Mouse (Mus musculus): ENCODE measurements around the gene Gm765.

DNA sequence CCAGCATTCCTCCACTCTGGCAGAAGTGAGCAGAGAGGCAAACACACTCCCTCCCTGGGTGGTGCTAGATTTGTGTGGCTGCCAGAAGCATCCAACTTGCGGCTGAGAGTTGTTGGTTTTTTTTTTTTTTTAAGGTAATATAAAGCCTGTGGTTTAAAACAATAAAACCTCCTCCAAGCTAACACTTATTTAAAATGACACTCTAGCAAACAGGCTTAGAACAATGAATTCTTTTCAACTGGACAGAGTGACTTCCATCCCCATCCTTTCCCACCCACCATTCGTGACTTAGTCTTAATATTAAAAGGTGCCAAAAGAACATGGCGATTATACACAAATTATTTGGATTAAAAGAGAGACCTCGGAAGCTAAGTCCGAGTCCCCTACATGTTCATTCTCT is at the start of gene Gm765:
- TF ChIP-seq CTCF (IDR thresholded peaks at IDR 0.05; ENCODE audit: extremely low read depth, insufficient read depth, insufficient read length, insufficient replicate concordance): no peak
- no peak for TF ChIP-seq POLR2A (IDR thresholded peaks at IDR 0.05; ENCODE audit: low read depth, low read length)
